In genomic region chr11:117082353-117082934, GRCm38 (mm10) we compare ENCODE assay signal across 8 mouse cellular contexts. TPM values are rescaled to one million over a fixed set of nuclear protein-coding genes. Genes with fewer than 3 reads are reported as not detected.
DNase-seq lines count a peak whose midpoint lies in the region; ATAC-seq and TF ChIP-seq lines count a peak whose summit lies in the region.

No protein-coding gene starts in this region.

- peaks cover 35% of the 10 kb centered on the region for H3K36me3 ChIP-seq in lung, embryonic 14.5 days (ENCODE audit: insufficient read depth)
- peaks cover 26% of the 10 kb centered on the region for H3K36me3 ChIP-seq in neural tube, embryonic 15.5 days

- H3K4me1 ChIP-seq in lung, embryonic 14.5 days (ENCODE audit: insufficient read depth), result peaks cover 24% of the 10 kb centered on the region
- peaks cover 44% of the 10 kb centered on the region for H3K4me1 ChIP-seq in neural tube, embryonic 15.5 days

- H3K9ac ChIP-seq in lung, embryonic 14.5 days, result no peak overlapping the region
- no peak overlapping the region for H3K9ac ChIP-seq in neural tube, embryonic 15.5 days (replicated peaks)

- no peaks in the 10 kb centered on the region for H3K27me3 ChIP-seq in lung, embryonic 14.5 days (ENCODE audit: insufficient read depth, low read length)
- no peaks in the 10 kb centered on the region for H3K27me3 ChIP-seq in neural tube, embryonic 15.5 days (replicated peaks)

- ATAC-seq in lung, embryonic 14.5 days (ENCODE audit: insufficient read depth), result no peak
- no peak for ATAC-seq in neural tube, embryonic 15.5 days (ENCODE audit: low FRiP score)

- 61% methylated on average over 11 of the region's 11 CpGs for WGBS in lung, embryonic 14.5 days
- WGBS in neural tube, embryonic 15.5 days, result 84% methylated on average over 11 of the region's 11 CpGs

- no peak overlapping the region for H3K4me3 ChIP-seq in lung, embryonic 14.5 days (ENCODE audit: low read depth, low read length)
- H3K4me3 ChIP-seq in neural tube, embryonic 15.5 days (replicated peaks), result no peak overlapping the region

- TF ChIP-seq CTCF in lung, embryonic 14.5 days (IDR thresholded peaks at IDR 0.05; ENCODE audit: low read depth), result no peak

- peak; percentile 47 to 80 for DNase-seq in adrenal gland, adult (ENCODE audit: inconsistent age in 2 of 2, low spot score in 1 of 2)
- DNase-seq in adrenal gland, postnatal 14 days, result no peak
- DNase-seq in lung, embryonic 14.5 days, result no peak
- DNase-seq in lung, postnatal 14 days, result no peak
- peak; percentile 56 for DNase-seq in kidney, adult 9 months
- DNase-seq in thymus, adult 18-20 months, result no peak
- no peak for DNase-seq in embryo, embryonic 10 days (ENCODE audit: low spot score)

- peak overlapping the region; percentile 77; the same call in 1 of the 2 replicates for H3K27ac ChIP-seq in lung, embryonic 14.5 days (ENCODE audit: low read depth)
- peak overlapping the region; percentile 49 for H3K27ac ChIP-seq in neural tube, embryonic 15.5 days (replicated peaks)

- H3K4me2 ChIP-seq in lung, embryonic 14.5 days, result no peak overlapping the region
- H3K4me2 ChIP-seq in neural tube, embryonic 15.5 days, result no peak overlapping the region

- H3K9me3 ChIP-seq in lung, embryonic 14.5 days (ENCODE audit: low read depth, low read length), result no peaks in the 10 kb centered on the region
- no peaks in the 10 kb centered on the region for H3K9me3 ChIP-seq in neural tube, embryonic 15.5 days (replicated peaks)

RNA-seq across cellular contexts. Expression of gene Sec14l1, which starts 32.5 kb away (rescaled TPM):
- 119 TPM in 2 replicates for total RNA-seq in adrenal gland, postnatal 14 days (2021)
- polyA plus RNA-seq in lung, embryonic 14.5 days (2014; fragmentation: Nextera tagmentation; extraction: Ambion mirVana), result 44.3 and 46.2 TPM in 2 replicates
- 52.0 and 52.1 TPM in 2 replicates for polyA plus RNA-seq in neural tube, embryonic 15.5 days (2015; fragmentation: Nextera tagmentation; extraction: Ambion mirVana)

Comparison
In these comparisons a context has a peak if more than half of its experiments do, and no peak if none do; other contexts are left out.
1. DNase-seq: peak in adrenal gland, adult (2 of 2) and kidney, adult 9 months (single experiment); none in adrenal gland, postnatal 14 days (single experiment), lung, embryonic 14.5 days (single experiment), lung, postnatal 14 days (single experiment), thymus, adult 18-20 months (0 of 2) and embryo, embryonic 10 days (single experiment).